Mouse (Mus musculus): ENCODE measurements around the gene Med27. TPM values are rescaled to one million over a fixed set of nuclear protein-coding genes. Genes with fewer than 3 reads are reported as not detected.

The Med27 gene
- total RNA-seq, 2 experiments from 2014 or later, result 41.9 to 46.7 TPM

GRCm38 (mm10) chr2:29391086-29391485 is 44.5 kb downstream of the Med27 start:
- no peak for DNase-seq (ENCODE audit: extremely low spot score in 1 of 2, low spot score in 1 of 2)

- DNase-seq (ENCODE audit: extremely low spot score in 1 of 2, low spot score in 1 of 2), result no peak
Measured at GRCm38 (mm10) chr2:29391996-29392395, 45.4 kb downstream of the Med27 start.

- no peak for DNase-seq (ENCODE audit: extremely low spot score in 1 of 2, low spot score in 1 of 2)
Measured at GRCm38 (mm10) chr2:29400234-29400633, 53.6 kb downstream of the Med27 start.

- DNase-seq (ENCODE audit: extremely low spot score in 1 of 2, low spot score in 1 of 2), result no peak
Measured at GRCm38 (mm10) chr2:29400812-29401211, 54.2 kb downstream of the Med27 start.

- DNase-seq (ENCODE audit: extremely low spot score in 1 of 2, low spot score in 1 of 2), result no peak
Measured at GRCm38 (mm10) chr2:29401868-29402267, 55.2 kb downstream of the Med27 start.

GRCm38 (mm10) chr2:29402550-29403076 is 56.0 kb downstream of the Med27 start:
- no peak for DNase-seq (ENCODE audit: extremely low spot score in 1 of 2, low spot score in 1 of 2)

- no peak for DNase-seq (ENCODE audit: extremely low spot score in 1 of 2, low spot score in 1 of 2)
Measured at GRCm38 (mm10) chr2:29403799-29404530, 57.3 kb downstream of the Med27 start.

GRCm38 (mm10) chr2:29404931-29405330 is 58.3 kb downstream of the Med27 start:
- no peak for DNase-seq (ENCODE audit: extremely low spot score in 1 of 2, low spot score in 1 of 2)

- no peak for DNase-seq (ENCODE audit: extremely low spot score in 1 of 2, low spot score in 1 of 2)
Measured at GRCm38 (mm10) chr2:29405848-29406247, 59.2 kb downstream of the Med27 start.

GRCm38 (mm10) chr2:29407350-29407749 is 60.7 kb downstream of the Med27 start:
- no peak for DNase-seq (ENCODE audit: extremely low spot score in 1 of 2, low spot score in 1 of 2)

GRCm38 (mm10) chr2:29407764-29408163 is 61.1 kb downstream of the Med27 start:
- no peak for DNase-seq (ENCODE audit: extremely low spot score in 1 of 2, low spot score in 1 of 2)

- DNase-seq (ENCODE audit: extremely low spot score in 1 of 2, low spot score in 1 of 2), result no peak
Measured at GRCm38 (mm10) chr2:29410884-29411283, 64.3 kb downstream of the Med27 start.

- no peak for DNase-seq (ENCODE audit: extremely low spot score in 1 of 2, low spot score in 1 of 2)
Measured at GRCm38 (mm10) chr2:29412458-29412857, 65.8 kb downstream of the Med27 start.

GRCm38 (mm10) chr2:29413259-29413993 is 66.8 kb downstream of the Med27 start:
- DNase-seq (ENCODE audit: extremely low spot score in 1 of 2, low spot score in 1 of 2), result no peak

GRCm38 (mm10) chr2:29414852-29415473 is 68.3 kb downstream of the Med27 start:
- DNase-seq (ENCODE audit: extremely low spot score in 1 of 2, low spot score in 1 of 2), result no peak

- no peak for DNase-seq (ENCODE audit: extremely low spot score in 1 of 2, low spot score in 1 of 2)
Measured at GRCm38 (mm10) chr2:29418498-29418897, 71.9 kb downstream of the Med27 start.

- no peak for DNase-seq (ENCODE audit: extremely low spot score in 1 of 2, low spot score in 1 of 2)
Measured at GRCm38 (mm10) chr2:29419434-29419833, 72.8 kb downstream of the Med27 start.

- DNase-seq (ENCODE audit: extremely low spot score in 1 of 2, low spot score in 1 of 2), result no peak
Measured at GRCm38 (mm10) chr2:29419946-29420345, 73.3 kb downstream of the Med27 start.

- no peak for DNase-seq (ENCODE audit: extremely low spot score in 1 of 2, low spot score in 1 of 2)
Measured at GRCm38 (mm10) chr2:29422126-29422840, 75.7 kb downstream of the Med27 start.

GRCm38 (mm10) chr2:29423059-29423458 is 76.4 kb downstream of the Med27 start:
- no peak for DNase-seq (ENCODE audit: extremely low spot score in 1 of 2, low spot score in 1 of 2)

GRCm38 (mm10) chr2:29425386-29425785 is 78.8 kb downstream of the Med27 start:
- no peak for DNase-seq (ENCODE audit: extremely low spot score in 1 of 2, low spot score in 1 of 2)

All from layer of hippocampus, postnatal 25 days (tissue).